Comparison of ENCODE assay signal across 8 mouse cellular contexts in the genomic region with DNA sequence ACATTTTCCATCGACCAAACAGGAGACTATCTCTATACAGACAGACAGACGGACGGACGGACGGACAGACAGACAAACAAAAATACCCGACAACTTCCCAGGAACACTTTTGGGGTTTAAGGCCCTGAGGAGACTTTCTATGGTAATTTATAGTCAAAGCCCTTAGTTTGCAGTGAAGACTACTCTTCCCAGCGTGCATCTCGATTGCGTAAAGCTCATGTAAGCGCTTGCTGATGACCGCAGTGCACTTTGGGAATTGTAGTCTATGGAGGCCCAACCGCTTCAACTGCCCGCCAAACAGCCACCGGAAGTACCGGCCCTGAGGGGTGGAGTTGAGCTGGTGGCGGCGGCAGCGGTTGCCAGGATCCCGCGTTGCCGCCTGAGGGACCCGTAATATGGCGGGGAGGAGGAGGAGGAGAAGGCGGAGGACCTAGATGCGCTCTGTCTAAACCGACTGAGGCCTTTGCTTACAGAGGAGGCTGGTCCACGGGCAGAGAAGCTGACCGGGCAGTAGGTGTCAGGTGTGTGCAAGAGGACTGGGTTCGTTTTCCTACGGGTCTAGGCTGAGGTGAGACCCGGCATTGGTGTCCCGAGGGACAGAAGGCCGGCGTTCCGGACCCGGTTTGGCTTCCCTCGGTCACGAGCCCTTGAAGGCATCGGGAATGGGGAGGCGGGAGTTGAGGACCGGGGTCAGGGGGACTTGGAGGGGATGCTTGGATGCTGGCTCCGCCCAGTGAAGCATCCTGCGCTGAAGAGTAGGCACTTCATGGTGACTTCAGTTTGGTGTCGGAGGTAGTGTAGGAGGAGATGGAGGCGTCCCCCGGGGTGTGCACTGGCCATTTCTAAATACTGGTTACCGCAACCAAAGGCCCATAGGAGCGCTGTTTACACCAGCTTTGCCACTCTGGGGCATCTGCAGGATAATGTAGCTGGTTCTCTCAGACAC. TPM values are rescaled to one million over a fixed set of nuclear protein-coding genes. Genes with fewer than 3 reads are reported as not detected.
DNase-seq lines count a peak whose midpoint lies in the region; TF ChIP-seq lines count a peak whose summit lies in the region.

A gene (plus strand): TSS at position 325 of the 946 bp plus-strand sequence.

- H3K9me3 ChIP-seq in megakaryocyte, embryonic 14.5 days: no peaks in the 10 kb centered on the region

- no peaks in the 10 kb centered on the region for H3K27me3 ChIP-seq in megakaryocyte, embryonic 14.5 days (replicated peaks)

- peaks cover 20% of the 10 kb centered on the region for H3K36me3 ChIP-seq in megakaryocyte, embryonic 14.5 days (replicated peaks; ENCODE audit: low read length)

- H3K4me3 ChIP-seq in gastrocnemius, adult 2 months: peak within 1 kb of the TSS; percentile 99
- H3K4me3 ChIP-seq in megakaryocyte, embryonic 14.5 days (replicated peaks): peak within 1 kb of the TSS; percentile 99

- no peak; the same call in 1 of the 2 replicates for TF ChIP-seq CTCF in gastrocnemius, adult 2 months (IDR thresholded peaks at IDR 0.05)

- intact Hi-C loops in gastrocnemius, adult 2 months (cut with DNase I): loop anchor here (1.0 to 10.0 kb wide), 2 partner anchors 28 to 588 kb away; a partner anchor contains a TSS

- peaks cover 19% of the 10 kb centered on the region for H3K4me1 ChIP-seq in megakaryocyte, embryonic 14.5 days

- H3K27ac ChIP-seq in gastrocnemius, adult 2 months: peak within 1 kb of the TSS; percentile 77

- DNase-seq in WW6 (ENCODE audit: low read depth, low spot score): peak; percentile 85
- DNase-seq in cerebellum, postnatal 4 days (ENCODE audit: low spot score in 2 of 2): peak; percentile 77 to 87
- DNase-seq in gastrocnemius, adult 2 months: peak; percentile 95
- DNase-seq in hindlimb bud, embryonic 11.5 days (ENCODE audit: extremely low spot score, low read depth, low spot score): peak; percentile 88
- DNase-seq in left cerebral cortex, adult 8-10 months (ENCODE audit: low spot score in 2 of 2): peak; percentile 83 to 95
- peak; percentile 96 to 98 for DNase-seq in right cerebral cortex, postnatal 10 days (ENCODE audit: low spot score in 2 of 2)
- peak; percentile 85 for DNase-seq in urinary bladder, postnatal 25 days (ENCODE audit: low spot score)

RNA-seq across cellular contexts. Expression of the gene that starts here (rescaled TPM):
- 1 to 10 TPM; 2.3 to 3.0 TPM for total RNA-seq in gastrocnemius, adult 2 months (2021)
- total RNA-seq in left cerebral cortex, adult 8-10 months (2022): 10 to 100 TPM; 52.1 to 59.6 (median 56.5) TPM
- 0.40 TPM in 1 of 2 replicates, not detected in the other for polyA plus RNA-seq in megakaryocyte, embryonic 14.5 days (2012; ENCODE audit: insufficient read depth, low replicate concordance)

Comparison
In these comparisons a context has a peak if more than half of its experiments do, and no peak if none do; other contexts are left out.
1. Peak in every context shown above with its lines: DNase-seq, H3K4me3 ChIP-seq and H3K27ac ChIP-seq.
2. RNA of the gene that starts here (total RNA-seq): 52.1 to 59.6 TPM in left cerebral cortex, adult 8-10 months; 2.3 to 3.0 TPM in gastrocnemius, adult 2 months; every median in the first group is over 10 times any median in the second.